Mouse (Mus musculus): ENCODE measurements around the gene Gdpgp1.

DNA sequence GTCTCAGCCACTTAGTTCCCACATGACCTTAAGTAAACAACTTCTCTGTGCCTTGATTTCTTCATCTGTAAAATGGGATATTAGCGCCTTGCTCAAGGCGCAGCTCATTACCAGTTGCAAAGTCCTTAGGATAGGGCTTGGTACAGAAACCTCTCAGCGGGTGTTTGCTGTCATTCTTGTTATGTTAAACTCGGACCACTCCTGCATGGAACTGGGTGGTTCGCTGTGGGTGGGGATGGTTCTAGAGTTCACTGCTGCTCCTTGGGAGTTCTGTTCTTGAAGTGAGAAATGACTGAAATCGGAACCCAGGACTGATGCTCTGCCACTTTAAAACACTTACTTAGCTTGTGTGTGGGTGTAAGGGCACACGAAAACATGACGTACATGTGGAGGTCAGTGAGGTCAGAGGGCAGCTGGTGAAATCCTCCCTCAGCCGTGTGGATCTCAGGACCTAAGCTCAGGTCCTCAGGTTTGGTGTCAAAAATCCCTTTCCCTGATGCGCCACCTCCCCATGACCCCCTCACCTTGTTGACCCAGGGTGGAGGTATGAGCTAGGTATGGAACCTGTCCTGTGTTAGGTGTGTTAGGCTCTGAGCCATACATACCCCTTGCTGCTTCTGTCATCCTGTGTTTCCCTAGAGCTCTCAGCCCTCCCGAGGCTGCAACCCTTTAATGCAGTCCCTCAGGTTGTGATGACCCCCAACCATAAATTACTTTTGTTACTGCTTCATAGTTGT lies 32.6 kb upstream of the Gdpgp1 start:
- no peak for TF ChIP-seq CTCF (IDR thresholded peaks at IDR 0.05; ENCODE audit: low read depth)
- TF ChIP-seq EP300 (IDR thresholded peaks at IDR 0.05; ENCODE audit: low read depth): no peak

Data from heart, postnatal 0 days (tissue).